Mouse (Mus musculus): ENCODE data around the gene Cdc37. TPM values are rescaled to one million over a fixed set of nuclear protein-coding genes. Genes with fewer than 3 reads are reported as not detected.

Gene Cdc37
- polyA plus RNA-seq, 1 experiment from 2014 or later: 293 TPM

DNA sequence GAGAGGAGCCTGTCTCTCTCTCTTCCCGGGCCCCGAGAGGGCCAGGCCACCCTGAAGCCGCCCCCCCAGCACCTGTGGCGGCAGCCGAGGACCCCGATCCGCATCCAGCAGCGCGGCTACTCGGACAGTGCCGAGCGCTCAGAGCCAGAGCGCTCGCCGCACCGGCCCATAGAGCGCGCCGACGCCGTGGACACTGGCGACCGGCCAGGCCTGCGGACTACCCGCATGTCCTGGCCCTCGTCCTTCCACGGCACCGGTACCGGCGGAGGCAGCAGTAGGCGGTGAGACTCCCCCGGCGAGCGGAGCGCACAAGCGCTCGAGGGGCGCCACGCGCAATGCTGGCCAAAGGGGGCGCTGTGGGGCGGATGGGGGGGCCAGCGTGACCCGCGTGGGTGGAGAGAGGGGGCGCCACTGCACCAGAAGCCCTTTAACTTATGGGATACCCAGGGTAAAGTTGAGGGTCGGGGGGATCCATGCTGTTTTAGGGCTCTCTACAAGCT is 16.2 kb upstream of the Cdc37 start:
- under 1% methylated on average over 47 of the region's 47 CpGs for WGBS
- H3K9me3 ChIP-seq: no peaks in the 10 kb centered on the region
- H3K36me3 ChIP-seq: no peaks in the 10 kb centered on the region
- H3K4me3 ChIP-seq (replicated peaks): peak overlapping the region; percentile 48
- ATAC-seq (ENCODE audit: insufficient read depth, low FRiP score, low read depth): no peak
- no peak overlapping the region for H3K27ac ChIP-seq
- no peak overlapping the region; the same call in 1 of the 2 replicates for H3K9ac ChIP-seq
- peaks cover 57% of the 10 kb centered on the region for H3K27me3 ChIP-seq (replicated peaks)
- H3K4me2 ChIP-seq: peak overlapping the region; percentile 95
- peaks cover 40% of the 10 kb centered on the region for H3K4me1 ChIP-seq

DNA sequence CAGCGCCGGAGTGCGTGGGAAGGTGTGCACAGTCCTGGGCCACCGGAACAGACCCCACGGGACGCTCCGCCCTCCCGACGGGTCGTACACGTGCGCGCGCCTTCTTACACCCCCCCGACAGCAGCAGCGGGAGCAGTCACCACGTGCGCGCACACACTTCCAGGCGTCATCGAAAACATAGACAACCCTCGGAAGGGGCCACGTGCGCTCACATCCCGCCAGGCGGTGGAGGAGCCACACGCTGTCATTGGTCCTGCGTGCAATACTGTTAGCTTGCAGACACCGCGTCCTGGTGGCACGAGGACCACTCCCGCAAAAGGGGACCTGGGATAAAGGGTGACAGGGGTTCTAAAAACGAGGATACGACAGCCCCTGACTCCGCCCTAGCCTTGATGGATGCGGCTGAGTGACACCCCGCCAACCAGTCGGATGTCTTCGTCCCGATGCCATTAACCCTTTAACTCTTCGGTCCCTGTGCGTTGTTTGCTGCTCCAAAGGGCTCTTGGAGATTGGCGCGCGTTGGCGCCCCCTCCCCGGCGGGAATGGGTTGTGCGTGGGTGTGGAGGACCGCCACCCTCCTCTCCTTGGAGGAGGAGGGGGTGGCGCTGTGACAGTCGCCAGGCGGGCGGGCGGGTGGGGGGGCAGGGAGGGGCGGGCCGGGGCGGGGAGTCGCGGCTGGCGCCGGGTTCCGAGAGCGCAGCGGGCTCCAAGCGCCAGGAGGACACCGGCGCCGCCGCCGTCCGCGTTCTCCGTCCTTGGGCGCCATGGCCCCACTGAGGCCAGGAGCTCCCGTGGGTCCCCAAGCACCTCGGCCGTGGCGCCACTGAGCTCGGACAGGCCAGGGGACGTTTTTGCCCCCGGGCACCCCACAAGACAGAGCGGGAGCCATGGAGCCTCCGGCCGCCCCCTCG is 15.5 kb upstream of the Cdc37 start, which contains the start of gene Pde4a:
Pde4a (plus strand) TSS at position 674 of the 911 bp plus-strand sequence.
- Histone ChIP-seq H3K4me1 (peaks cover 40% of the 10 kb centered on the region), H3K9me3 (no peaks in the 10 kb centered on the region), H3K4me3 (replicated peaks) (peak within 1 kb of the TSS; percentile 48), H3K4me2 (peak within 1 kb of the TSS; percentile 95), H3K27me3 (replicated peaks) (peaks cover 57% of the 10 kb centered on the region), H3K9ac (no peak within 1 kb of the TSS; the same call in 1 of the 2 replicates), H3K27ac (no peak within 1 kb of the TSS), H3K36me3 (no peaks in the 10 kb centered on the region)
- ATAC-seq (ENCODE audit: insufficient read depth, low FRiP score, low read depth): no peak
- WGBS: under 1% methylated on average over 62 of the region's 86 CpGs

DNA sequence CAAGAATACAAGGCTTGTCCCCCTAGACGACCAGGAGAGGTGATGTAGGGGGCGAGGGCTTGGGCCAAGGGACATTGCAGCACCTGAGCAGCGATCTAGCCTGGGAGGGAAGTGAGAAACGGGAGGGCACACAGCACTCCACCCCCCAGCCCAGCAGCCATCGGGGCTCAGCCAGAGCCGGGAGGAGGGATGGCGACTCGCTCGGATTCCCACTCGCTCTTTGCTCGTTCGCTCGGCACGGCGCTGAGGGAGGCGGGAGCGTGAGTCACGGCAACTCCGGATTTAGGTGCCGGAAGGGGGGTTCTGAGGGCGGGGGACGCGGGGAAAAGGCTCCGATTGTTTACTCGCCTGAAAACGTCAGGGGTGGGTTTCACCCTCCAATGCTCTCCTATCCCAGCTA is 14.3 kb upstream of the Cdc37 start:
- Histone ChIP-seq H3K4me1 (peaks cover 40% of the 10 kb centered on the region), H3K36me3 (no peaks in the 10 kb centered on the region), H3K4me2 (peak overlapping the region; percentile 49), H3K9me3 (no peaks in the 10 kb centered on the region), H3K27me3 (replicated peaks) (peaks cover 57% of the 10 kb centered on the region), H3K4me3 (replicated peaks) (peak overlapping the region; percentile 48), H3K9ac (no peak overlapping the region), H3K27ac (no peak overlapping the region)
- ATAC-seq (ENCODE audit: insufficient read depth, low FRiP score, low read depth): no peak
- WGBS: under 1% methylated on average over 26 of the region's 26 CpGs

DNA sequence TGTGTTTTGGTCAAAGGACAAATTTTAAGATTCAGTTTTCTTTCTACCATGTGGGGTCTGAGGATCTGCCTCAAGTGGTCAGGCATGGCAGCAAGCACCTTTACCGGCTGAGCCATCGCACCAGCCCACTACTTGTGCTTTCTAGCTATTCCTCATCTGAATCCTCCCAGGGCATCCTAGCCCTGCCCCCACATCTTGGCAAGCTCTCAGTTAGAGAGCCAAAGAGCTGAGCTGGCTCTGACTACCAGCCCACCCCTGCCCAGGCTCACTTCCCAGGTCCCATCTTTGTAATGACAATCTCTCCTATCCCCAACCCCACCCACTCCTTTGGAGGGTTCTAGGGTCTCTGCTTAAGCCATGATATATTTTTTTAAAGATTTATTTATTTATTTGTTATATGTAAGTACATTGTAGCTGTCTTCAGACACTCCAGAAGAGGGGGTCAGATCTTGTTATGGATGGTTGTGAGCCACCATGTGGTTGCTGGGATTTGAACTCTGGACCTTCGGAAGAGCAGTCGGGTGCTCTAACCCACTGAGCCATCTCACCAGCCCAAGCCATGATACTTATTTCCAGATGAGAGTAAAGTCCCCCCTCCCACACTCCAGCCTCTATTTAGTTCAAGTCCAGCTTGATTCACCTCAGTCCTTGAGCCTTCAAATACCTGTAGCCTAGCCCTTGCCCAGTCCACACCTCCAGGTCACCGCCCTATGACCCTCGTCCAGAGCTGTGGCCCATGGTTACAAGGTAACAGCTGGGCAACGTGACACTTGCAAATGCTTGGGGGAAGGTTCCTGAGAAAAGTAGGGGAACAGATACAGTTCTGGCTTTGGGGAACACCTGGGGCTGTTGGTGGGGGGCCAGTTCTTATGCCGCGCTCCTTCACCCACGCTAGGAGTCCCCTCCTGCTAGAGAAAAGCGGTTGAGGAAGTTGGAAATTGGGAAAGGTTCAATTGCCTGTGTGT is 13.6 kb upstream of the Cdc37 start:
- no peak for ATAC-seq (ENCODE audit: insufficient read depth, low FRiP score, low read depth)
- Histone ChIP-seq H3K4me2 (peak overlapping the region; percentile 49), H3K27me3 (replicated peaks) (peaks cover 57% of the 10 kb centered on the region), H3K36me3 (no peaks in the 10 kb centered on the region), H3K27ac (no peak overlapping the region), H3K9me3 (no peaks in the 10 kb centered on the region), H3K9ac (no peak overlapping the region), H3K4me1 (peaks cover 33% of the 10 kb centered on the region), H3K4me3 (replicated peaks) (no peak overlapping the region)
- 32% methylated on average over 11 of the region's 11 CpGs for WGBS

DNA sequence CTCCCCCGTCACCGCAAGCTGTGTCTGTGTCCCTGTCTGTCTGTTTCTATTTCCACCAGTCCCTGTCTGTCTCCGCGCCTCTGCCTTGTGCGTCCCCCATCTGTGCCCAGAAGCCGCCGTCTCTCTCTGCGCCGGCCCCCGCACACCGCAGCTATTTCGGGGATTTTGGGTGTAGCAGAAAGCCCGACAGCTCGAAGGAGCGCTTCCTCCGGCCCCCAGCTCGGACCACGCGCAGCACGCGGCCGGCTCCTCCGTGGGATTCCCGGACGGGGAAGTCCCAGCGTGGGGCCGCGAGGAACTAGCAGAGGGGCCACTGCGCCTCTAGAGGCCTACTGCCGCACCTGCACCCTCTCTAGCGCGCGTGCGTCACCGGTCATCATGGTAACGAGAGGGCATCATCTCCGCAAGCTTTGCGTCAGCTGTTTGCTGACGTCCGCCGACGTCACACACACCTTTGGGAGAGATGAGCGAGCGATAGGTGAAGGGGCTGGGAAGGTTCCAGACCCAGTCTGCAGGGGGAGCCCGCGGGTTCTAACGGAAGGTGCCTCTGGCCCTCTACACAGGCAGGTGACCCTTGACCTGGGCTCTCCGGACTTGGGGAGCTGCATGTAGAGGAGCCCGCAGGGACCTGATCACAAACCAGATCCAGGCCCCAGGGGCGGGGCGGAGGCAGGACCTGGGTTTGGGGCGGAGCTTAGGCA is 11.6 kb upstream of the Cdc37 start:
- Histone ChIP-seq H3K36me3 (no peaks in the 10 kb centered on the region), H3K4me1 (peaks cover 26% of the 10 kb centered on the region), H3K9ac (peak overlapping the region; percentile 42; the same call in 1 of the 2 replicates), H3K4me3 (replicated peaks) (peak overlapping the region; percentile 54), H3K27ac (no peak overlapping the region), H3K4me2 (peak overlapping the region; percentile 85), H3K9me3 (no peaks in the 10 kb centered on the region), H3K27me3 (replicated peaks) (peaks cover 46% of the 10 kb centered on the region)
- ATAC-seq (ENCODE audit: insufficient read depth, low FRiP score, low read depth): peak; percentile 73; the same call in 1 of the 2 replicates
- under 1% methylated on average over 52 of the region's 52 CpGs for WGBS

DNA sequence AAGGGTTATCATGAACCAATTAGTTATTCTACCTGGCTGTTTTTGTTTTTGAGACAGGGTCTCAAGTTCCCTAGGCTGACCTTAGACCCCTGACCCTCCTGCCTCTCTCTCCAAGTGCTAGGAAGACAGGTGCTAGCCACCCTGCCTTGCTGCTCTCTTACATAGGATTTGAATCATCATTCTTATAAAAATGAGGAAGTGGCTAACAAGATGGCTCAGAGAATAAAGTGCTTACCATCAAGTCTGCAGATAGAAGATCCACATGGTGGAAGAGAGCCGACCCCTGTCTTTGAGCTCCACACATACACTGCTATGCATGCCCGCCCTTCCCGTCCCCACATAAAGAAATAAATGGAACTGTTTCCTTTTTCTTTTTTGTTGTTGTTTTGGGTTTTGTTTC is 5.0 kb upstream of the Cdc37 start:
- no peak overlapping the region for H3K4me2 ChIP-seq
- 80% methylated on average over 3 of the region's 3 CpGs for WGBS
- H3K27ac ChIP-seq: no peak overlapping the region
- H3K36me3 ChIP-seq: no peaks in the 10 kb centered on the region
- H3K27me3 ChIP-seq (replicated peaks): no peaks in the 10 kb centered on the region
- no peak overlapping the region for H3K4me3 ChIP-seq (replicated peaks)
- ATAC-seq (ENCODE audit: insufficient read depth, low FRiP score, low read depth): no peak
- H3K9me3 ChIP-seq: no peaks in the 10 kb centered on the region
- H3K4me1 ChIP-seq: peaks cover 24% of the 10 kb centered on the region
- H3K9ac ChIP-seq: no peak overlapping the region

DNA sequence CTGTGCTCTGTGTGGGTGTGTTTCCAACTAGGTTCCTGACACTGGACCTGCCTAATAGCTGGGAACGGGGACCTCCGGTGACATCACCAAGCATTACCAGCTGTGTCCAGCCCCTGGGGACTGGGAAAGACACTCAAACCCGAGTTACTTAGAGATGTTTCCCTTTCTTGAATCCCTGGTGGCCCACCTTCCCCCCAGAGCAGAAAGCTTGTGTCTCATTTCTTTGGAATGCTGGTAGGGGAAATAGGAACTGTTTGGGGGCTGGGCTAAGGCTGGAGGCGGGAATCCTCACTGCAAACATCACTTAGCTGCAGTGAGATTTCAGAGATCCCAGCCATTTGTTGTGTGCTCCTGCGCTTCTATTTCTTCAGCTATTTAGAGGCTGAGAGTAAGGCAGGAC is 4.1 kb upstream of the Cdc37 start:
- Histone ChIP-seq H3K36me3 (no peaks in the 10 kb centered on the region), H3K27ac (peak overlapping the region; percentile 79), H3K9ac (no peak overlapping the region), H3K27me3 (replicated peaks) (no peaks in the 10 kb centered on the region), H3K4me3 (replicated peaks) (peak overlapping the region; percentile 38), H3K4me1 (peaks cover 27% of the 10 kb centered on the region), H3K4me2 (peak overlapping the region; percentile 81), H3K9me3 (no peaks in the 10 kb centered on the region)
- WGBS: 8% methylated on average over 5 of the region's 5 CpGs
- ATAC-seq (ENCODE audit: insufficient read depth, low FRiP score, low read depth): no peak

DNA sequence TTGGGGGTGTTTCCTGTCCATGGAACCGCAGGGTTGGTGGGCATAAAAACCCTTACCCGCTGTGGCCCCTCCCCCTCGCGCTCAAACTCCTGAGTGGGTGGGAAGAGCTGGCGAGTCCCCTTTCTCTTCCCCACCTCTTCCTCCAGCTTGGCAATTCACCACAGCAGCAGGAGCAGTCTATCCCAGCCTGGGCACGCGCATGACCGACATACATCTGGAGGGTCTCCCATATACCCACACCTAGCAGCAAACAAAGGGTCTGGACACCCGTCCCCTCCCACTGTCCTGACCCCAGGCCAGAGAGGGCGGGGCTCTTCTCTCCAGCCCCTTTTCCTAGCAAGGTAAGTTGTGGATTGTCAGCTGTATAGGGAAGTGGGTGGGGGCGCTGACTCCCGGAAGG is 3.5 kb upstream of the Cdc37 start:
- Histone ChIP-seq H3K4me1 (peaks cover 32% of the 10 kb centered on the region), H3K27ac (peak overlapping the region; percentile 79), H3K9me3 (no peaks in the 10 kb centered on the region), H3K27me3 (replicated peaks) (no peaks in the 10 kb centered on the region), H3K4me3 (replicated peaks) (peak overlapping the region; percentile 38), H3K36me3 (no peaks in the 10 kb centered on the region), H3K9ac (peak overlapping the region; percentile 29; the same call in 1 of the 2 replicates), H3K4me2 (peak overlapping the region; percentile 81)
- 5% methylated on average over 12 of the region's 12 CpGs for WGBS
- ATAC-seq (ENCODE audit: insufficient read depth, low FRiP score, low read depth): peak; percentile 16; the same call in 1 of the 2 replicates

DNA sequence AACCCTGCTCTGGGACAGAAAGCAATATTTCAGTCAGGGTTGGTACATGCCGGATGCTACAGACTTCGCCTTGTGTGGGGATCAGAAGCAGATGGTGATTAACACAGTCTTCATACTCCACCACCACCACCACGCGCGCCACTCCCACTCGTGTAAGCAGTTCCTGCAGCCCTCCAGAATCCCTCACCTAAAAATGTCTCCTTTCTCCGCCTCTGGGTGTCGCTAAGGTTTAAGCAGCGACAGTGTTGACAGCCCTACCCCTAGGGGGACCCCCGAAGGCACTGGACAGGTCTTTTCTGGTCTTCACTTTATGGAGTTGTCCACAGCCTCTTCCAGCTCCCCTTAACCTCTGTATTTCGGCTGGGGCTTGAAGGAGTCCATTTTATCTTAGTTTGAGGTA is 2.9 kb upstream of the Cdc37 start:
- H3K27ac ChIP-seq: peak overlapping the region; percentile 79; the same call in 1 of the 2 replicates
- ATAC-seq (ENCODE audit: insufficient read depth, low FRiP score, low read depth): no peak
- H3K9me3 ChIP-seq: no peaks in the 10 kb centered on the region
- no peaks in the 10 kb centered on the region for H3K27me3 ChIP-seq (replicated peaks)
- H3K9ac ChIP-seq: no peak overlapping the region
- H3K4me1 ChIP-seq: peaks cover 39% of the 10 kb centered on the region
- peak overlapping the region; percentile 38 for H3K4me3 ChIP-seq (replicated peaks)
- H3K36me3 ChIP-seq: no peaks in the 10 kb centered on the region
- 1% methylated on average over 11 of the region's 11 CpGs for WGBS
- H3K4me2 ChIP-seq: peak overlapping the region; percentile 81

DNA sequence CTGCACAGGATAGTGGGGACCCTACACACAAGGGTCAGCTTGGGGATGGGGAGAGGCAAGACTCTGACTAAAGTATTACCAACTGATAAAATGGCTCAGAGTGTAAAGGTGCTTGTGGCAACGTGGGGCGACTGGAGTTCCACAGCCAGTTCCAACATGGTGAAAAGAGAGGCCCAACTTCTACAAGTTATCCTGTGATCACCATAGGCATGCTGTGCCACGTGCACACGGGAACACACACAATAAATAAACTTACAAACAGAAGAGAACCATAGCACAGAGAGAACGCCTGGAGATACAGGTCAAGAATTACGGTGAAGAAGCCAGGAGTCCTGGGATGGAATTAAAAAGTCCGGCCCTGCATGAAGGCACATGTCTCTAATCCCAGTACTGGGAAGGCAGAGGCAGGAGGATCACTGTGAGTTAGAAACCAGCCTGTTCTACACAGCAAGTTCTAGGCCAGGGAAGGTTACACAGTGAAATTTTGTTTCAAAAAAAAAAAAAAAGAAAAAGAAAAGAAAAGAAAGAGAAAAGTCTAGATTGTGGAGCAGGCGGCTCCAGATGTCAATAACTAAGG is 617 bp downstream of the Cdc37 start:
- peak overlapping the region; percentile 83; the same call in 1 of the 2 replicates for H3K27ac ChIP-seq
- no peaks in the 10 kb centered on the region for H3K27me3 ChIP-seq (replicated peaks)
- peaks cover 51% of the 10 kb centered on the region for H3K4me1 ChIP-seq
- H3K4me3 ChIP-seq (replicated peaks): peak overlapping the region; percentile 93
- no peaks in the 10 kb centered on the region for H3K9me3 ChIP-seq
- no peak for ATAC-seq (ENCODE audit: insufficient read depth, low FRiP score, low read depth)
- peaks cover 4% of the 10 kb centered on the region; the same call in 1 of the 2 replicates for H3K36me3 ChIP-seq
- WGBS: 7% methylated on average over 8 of the region's 8 CpGs
- peak overlapping the region; percentile 97 for H3K9ac ChIP-seq
- peak overlapping the region; percentile 86 for H3K4me2 ChIP-seq

DNA sequence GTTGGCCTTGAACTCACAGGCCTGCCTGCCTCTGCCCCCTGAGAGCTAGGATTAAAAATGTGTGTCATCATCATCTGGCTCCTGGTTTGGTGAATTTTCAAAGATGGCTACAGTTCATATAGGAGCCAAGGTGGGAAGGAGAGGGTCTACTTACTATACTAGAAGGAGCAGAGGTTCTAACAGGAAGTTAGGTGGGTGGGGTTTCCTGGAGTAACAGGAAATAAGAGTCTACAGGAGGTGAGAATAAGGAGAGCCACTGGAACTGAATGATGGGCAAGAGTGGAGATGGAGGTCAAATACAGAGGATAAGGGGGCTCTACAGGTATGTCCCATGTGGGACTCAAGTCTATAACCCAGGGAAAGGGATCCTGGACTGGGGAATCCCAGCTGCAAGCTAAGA is 1.4 kb downstream of the Cdc37 start:
- no peak for ATAC-seq (ENCODE audit: insufficient read depth, low FRiP score, low read depth)
- H3K4me2 ChIP-seq: peak overlapping the region; percentile 86
- H3K9ac ChIP-seq: no peak overlapping the region
- H3K4me3 ChIP-seq (replicated peaks): peak overlapping the region; percentile 93
- H3K27me3 ChIP-seq (replicated peaks): no peaks in the 10 kb centered on the region
- H3K27ac ChIP-seq: no peak overlapping the region
- H3K36me3 ChIP-seq: peaks cover 8% of the 10 kb centered on the region; the same call in 1 of the 2 replicates
- H3K4me1 ChIP-seq: peaks cover 44% of the 10 kb centered on the region
- H3K9me3 ChIP-seq: no peaks in the 10 kb centered on the region

Data from stomach, embryonic 15.5 days (tissue).